Mouse (Mus musculus): ENCODE results near the gene Mphosph6. TPM values are rescaled to one million over a fixed set of nuclear protein-coding genes. Genes with fewer than 3 reads are reported as not detected.

The Mphosph6 gene
- polyA plus RNA-seq, 1 experiment from 2014 or later, result 32.2 TPM

DNA sequence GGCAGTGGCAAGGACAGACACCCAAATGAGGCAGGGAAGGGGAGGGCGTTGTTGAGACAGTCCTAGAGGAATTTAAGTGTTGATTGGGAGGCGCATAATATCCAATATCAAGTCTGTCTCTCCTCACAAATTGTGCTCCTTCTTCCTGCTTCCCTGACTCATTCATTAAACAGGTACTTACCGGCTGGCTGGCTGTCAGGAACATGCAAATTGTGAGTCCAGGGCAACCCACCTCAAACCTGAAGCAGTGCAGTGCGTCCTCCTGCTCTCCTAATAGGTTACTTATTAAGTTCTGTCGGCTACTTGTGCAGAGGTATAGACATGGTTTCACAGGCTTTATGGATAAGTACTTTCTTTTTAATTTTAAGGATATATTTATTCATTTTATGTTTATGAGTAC is 3.7 kb upstream of the Mphosph6 start:
- peaks cover 5% of the 10 kb centered on the region for H3K4me1 ChIP-seq (ENCODE audit: insufficient read depth, low read depth, low read length)

DNA sequence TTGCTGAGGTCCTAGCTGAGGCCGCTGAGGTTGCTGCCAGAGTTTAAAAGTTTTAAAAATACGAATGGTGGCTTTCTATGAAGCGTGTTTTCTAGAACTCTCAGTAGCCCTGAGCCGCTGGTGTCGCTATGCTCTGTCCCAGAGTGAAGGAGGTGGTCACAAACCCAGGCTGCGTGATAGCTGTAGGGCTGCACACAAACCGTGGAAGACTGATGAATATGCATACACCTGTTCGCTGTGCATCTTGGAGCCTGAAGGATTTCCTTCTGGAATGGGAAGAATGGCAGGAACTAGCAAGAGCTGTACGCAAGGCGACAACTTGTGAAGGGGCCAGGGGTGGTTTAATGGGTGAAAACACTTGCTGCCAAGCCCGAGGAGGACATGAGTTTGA is 551 bp upstream of the Mphosph6 start:
- Histone ChIP-seq H3K4me1 (ENCODE audit: insufficient read depth, low read depth, low read length) (peaks cover 8% of the 10 kb centered on the region), H3K9ac (replicated peaks; ENCODE audit: low read depth) (peak overlapping the region; percentile 35; the same call in 1 of the 2 replicates), H3K4me3 (ENCODE audit: low read depth, low read length) (peak overlapping the region; percentile 74), H3K4me2 (replicated peaks; ENCODE audit: low read depth, low read length) (peak overlapping the region; percentile 71), H3K27me3 (replicated peaks; ENCODE audit: insufficient read depth, low read length) (no peaks in the 10 kb centered on the region), H3K36me3 (ENCODE audit: insufficient read depth, low read length) (no peaks in the 10 kb centered on the region), H3K9me3 (ENCODE audit: low read length) (no peaks in the 10 kb centered on the region), H3K27ac (ENCODE audit: low read length) (peak overlapping the region; percentile 80)
- DNase-seq (ENCODE audit: low spot score) (no peak), ATAC-seq (peak; percentile 46)
- 3% methylated on average over 11 of the region's 11 CpGs for WGBS
- TF ChIP-seq CTCF (IDR thresholded peaks at IDR 0.05), result no peak
- TF ChIP-seq EP300 (IDR thresholded peaks at IDR 0.05), result no peak

More for the DNA sequence above, 3.7 kb upstream of the Mphosph6 start:
- no peaks in the 10 kb centered on the region for H3K36me3 ChIP-seq (ENCODE audit: insufficient read depth, low read length)
- H3K9ac ChIP-seq (replicated peaks; ENCODE audit: low read depth), result no peak overlapping the region
- TF ChIP-seq CTCF (IDR thresholded peaks at IDR 0.05), result no peak
- no peak for TF ChIP-seq EP300 (IDR thresholded peaks at IDR 0.05)
- H3K9me3 ChIP-seq (ENCODE audit: low read length), result no peaks in the 10 kb centered on the region
- no peaks in the 10 kb centered on the region for H3K27me3 ChIP-seq (replicated peaks; ENCODE audit: insufficient read depth, low read length)
- WGBS, result 55% methylated on average over 5 of the region's 5 CpGs
- ATAC-seq (peak; percentile 12; the same call in 1 of the 2 replicates), DNase-seq (ENCODE audit: low spot score) (peak; percentile 86)
- no peak overlapping the region for H3K4me3 ChIP-seq (ENCODE audit: low read depth, low read length)
- no peak overlapping the region for H3K27ac ChIP-seq (ENCODE audit: low read length)
- no peak overlapping the region for H3K4me2 ChIP-seq (replicated peaks; ENCODE audit: low read depth, low read length)

- DNase-seq (ENCODE audit: low spot score) (no peak), ATAC-seq (no peak)
- Histone ChIP-seq H3K4me3 (ENCODE audit: low read depth, low read length) (no peak overlapping the region), H3K9ac (replicated peaks; ENCODE audit: low read depth) (no peak overlapping the region), H3K27ac (ENCODE audit: low read length) (no peak overlapping the region), H3K27me3 (replicated peaks; ENCODE audit: insufficient read depth, low read length) (no peaks in the 10 kb centered on the region), H3K36me3 (ENCODE audit: insufficient read depth, low read length) (0 out of 2 replicates have a peak, but pooled peaks cover 6% of the 10 kb centered on the region), H3K4me1 (ENCODE audit: insufficient read depth, low read depth, low read length) (peaks cover 8% of the 10 kb centered on the region), H3K4me2 (replicated peaks; ENCODE audit: low read depth, low read length) (no peak overlapping the region), H3K9me3 (ENCODE audit: low read length) (no peaks in the 10 kb centered on the region)
- WGBS, result 96% methylated on average over 2 of the region's 2 CpGs
- TF ChIP-seq CTCF (IDR thresholded peaks at IDR 0.05) (no peak), EP300 (IDR thresholded peaks at IDR 0.05) (no peak)
These were observed 3.7 kb downstream of the Mphosph6 start for GRCm38 (mm10) chr8:117798066-117798465.

GRCm38 (mm10) chr8:117796464-117796863 is 5.3 kb downstream of the Mphosph6 start:
- peaks cover 8% of the 10 kb centered on the region for H3K4me1 ChIP-seq (ENCODE audit: insufficient read depth, low read depth, low read length)
- no peaks in the 10 kb centered on the region for H3K9me3 ChIP-seq (ENCODE audit: low read length)
- 0 out of 2 replicates have a peak, but pooled peaks cover 9% of the 10 kb centered on the region for H3K36me3 ChIP-seq (ENCODE audit: insufficient read depth, low read length)
- no peak for TF ChIP-seq CTCF (IDR thresholded peaks at IDR 0.05)
- ATAC-seq, result no peak
- no peak overlapping the region for H3K4me2 ChIP-seq (replicated peaks; ENCODE audit: low read depth, low read length)
- no peak for DNase-seq (ENCODE audit: low spot score)
- no peaks in the 10 kb centered on the region for H3K27me3 ChIP-seq (replicated peaks; ENCODE audit: insufficient read depth, low read length)
- H3K27ac ChIP-seq (ENCODE audit: low read length), result no peak overlapping the region
- H3K9ac ChIP-seq (replicated peaks; ENCODE audit: low read depth), result no peak overlapping the region
- 89% methylated on average over 15 of the region's 15 CpGs for WGBS
- H3K4me3 ChIP-seq (ENCODE audit: low read depth, low read length), result no peak overlapping the region

DNA sequence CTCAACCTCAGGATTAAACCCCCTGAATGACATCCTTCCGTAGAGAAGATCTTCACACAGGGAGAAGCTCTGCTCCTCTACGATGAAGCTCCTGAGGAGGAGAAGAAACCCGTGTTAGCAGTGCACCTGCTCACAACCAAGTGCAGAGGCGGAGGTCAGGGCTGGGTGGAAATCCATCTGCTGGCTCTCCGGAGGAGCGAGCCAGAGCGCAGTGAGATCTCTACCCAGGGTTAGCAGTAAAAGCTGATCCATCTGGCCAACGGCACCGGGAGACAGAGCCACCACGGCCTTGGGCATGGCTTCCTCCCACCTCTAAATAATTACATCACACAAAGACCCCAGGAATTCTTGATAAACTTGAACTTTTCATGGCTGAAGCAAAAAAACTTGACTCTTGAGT is 7.2 kb downstream of the Mphosph6 start:
- Histone ChIP-seq H3K27ac (ENCODE audit: low read length) (no peak overlapping the region), H3K36me3 (ENCODE audit: insufficient read depth, low read length) (0 out of 2 replicates have a peak, but pooled peaks cover 14% of the 10 kb centered on the region)
- WGBS, result 89% methylated on average over 10 of the region's 10 CpGs

GRCm38 (mm10) chr8:117792616-117793144 is 9.1 kb downstream of the Mphosph6 start:
- TF ChIP-seq CTCF (IDR thresholded peaks at IDR 0.05) (no peak), EP300 (IDR thresholded peaks at IDR 0.05) (no peak)
- 83% methylated on average over 19 of the region's 19 CpGs for WGBS
- Histone ChIP-seq H3K27me3 (replicated peaks; ENCODE audit: insufficient read depth, low read length) (no peaks in the 10 kb centered on the region), H3K4me3 (ENCODE audit: low read depth, low read length) (no peak overlapping the region), H3K4me2 (replicated peaks; ENCODE audit: low read depth, low read length) (no peak overlapping the region), H3K36me3 (ENCODE audit: insufficient read depth, low read length) (0 out of 2 replicates have a peak, but pooled peaks cover 14% of the 10 kb centered on the region), H3K9me3 (ENCODE audit: low read length) (no peaks in the 10 kb centered on the region), H3K9ac (replicated peaks; ENCODE audit: low read depth) (no peak overlapping the region), H3K27ac (ENCODE audit: low read length) (no peak overlapping the region), H3K4me1 (ENCODE audit: insufficient read depth, low read depth, low read length) (no peaks in the 10 kb centered on the region)
- no peak for DNase-seq (ENCODE audit: low spot score)
- ATAC-seq, result no peak

More for the DNA sequence above, 7.2 kb downstream of the Mphosph6 start:
- H3K27me3 ChIP-seq (replicated peaks; ENCODE audit: insufficient read depth, low read length), result no peaks in the 10 kb centered on the region
- TF ChIP-seq CTCF (IDR thresholded peaks at IDR 0.05), result no peak
- TF ChIP-seq EP300 (IDR thresholded peaks at IDR 0.05), result no peak
- H3K4me2 ChIP-seq (replicated peaks; ENCODE audit: low read depth, low read length), result no peak overlapping the region
- H3K9me3 ChIP-seq (ENCODE audit: low read length), result no peaks in the 10 kb centered on the region
- H3K4me1 ChIP-seq (ENCODE audit: insufficient read depth, low read depth, low read length), result no peaks in the 10 kb centered on the region
- H3K4me3 ChIP-seq (ENCODE audit: low read depth, low read length), result no peak overlapping the region
- DNase-seq (ENCODE audit: low spot score), result no peak
- no peak overlapping the region for H3K9ac ChIP-seq (replicated peaks; ENCODE audit: low read depth)
- no peak for ATAC-seq
